Mouse (Mus musculus): ENCODE data around the gene Fkbp15.

The Fkbp15 gene

GRCm38 (mm10) chr4:62360088-62360804 lies at the start of gene Fkbp15, which contains the start of gene Slc31a1:
Fkbp15 (minus strand) TSS chr4:62360548.
Slc31a1 (plus strand) TSS chr4:62360727.
- DNase-seq (ENCODE audit: low read depth, low spot score): peak; percentile 96

DNA sequence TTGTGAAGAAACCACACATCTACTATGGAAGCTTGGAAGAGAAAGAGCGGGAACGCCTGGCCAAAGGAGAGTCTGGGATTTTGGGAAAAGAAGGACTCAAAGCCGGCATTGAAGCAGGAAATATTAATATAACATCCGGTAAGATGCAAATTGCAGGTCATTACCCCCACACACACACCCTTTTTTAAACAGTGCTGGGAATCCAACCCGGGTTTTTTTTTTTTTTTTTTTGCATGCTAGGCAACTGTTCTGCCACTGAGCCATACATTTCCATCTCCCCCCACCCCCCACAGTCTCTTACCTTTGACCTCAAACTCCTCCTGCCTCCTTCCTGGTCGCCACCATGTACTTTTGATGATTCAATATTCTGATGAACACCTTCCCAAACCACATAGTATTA lies 49.3 kb upstream of the Fkbp15 start:
- no peak for DNase-seq (ENCODE audit: low read depth, low spot score)

DNA sequence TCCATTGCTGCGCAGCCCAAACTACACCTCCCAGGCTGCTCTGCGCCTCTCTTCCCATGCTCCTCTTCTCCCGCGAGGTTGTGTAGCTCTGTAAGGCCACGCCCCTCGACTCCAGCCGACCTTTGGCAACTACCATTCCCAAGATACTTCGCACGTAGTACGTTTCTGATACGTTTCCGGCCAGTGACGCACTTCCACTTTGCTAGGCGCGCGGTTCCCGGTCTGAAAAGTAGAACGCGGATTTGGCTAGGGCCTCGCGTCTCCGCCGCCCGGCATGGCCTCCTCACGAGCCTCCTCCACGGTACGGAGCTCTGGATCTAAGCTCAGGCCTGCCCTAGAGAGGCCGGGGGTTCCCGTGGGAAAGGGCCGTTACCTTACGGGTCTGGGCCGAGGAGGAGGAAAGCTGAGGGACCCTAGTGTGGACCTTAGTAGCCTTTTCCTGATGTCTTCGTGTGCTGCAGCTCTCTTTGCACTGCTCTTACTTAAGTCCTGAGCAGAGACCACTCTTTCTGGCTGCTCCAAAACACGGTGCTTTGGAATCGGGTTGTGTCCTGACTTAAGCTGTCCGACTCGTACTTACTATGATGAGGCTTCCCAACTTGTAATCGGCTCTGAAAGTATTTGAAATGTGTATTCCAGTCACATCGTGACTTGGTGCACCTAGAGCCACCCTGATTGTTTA lies 48.4 kb upstream of the Fkbp15 start, which contains the start of the genes Cdc26 and Prpf4:
Gene Cdc26 (minus strand): TSS at position 42 of the 682 bp plus-strand sequence.
Gene Prpf4 (plus strand): TSS at position 197 of the 682 bp plus-strand sequence.
- peak; percentile 98 for DNase-seq (ENCODE audit: low read depth, low spot score)

- DNase-seq (ENCODE audit: low read depth, low spot score): peak; percentile 61
Measured at GRCm38 (mm10) chr4:62407730-62408582, 47.6 kb upstream of the Fkbp15 start.

DNA sequence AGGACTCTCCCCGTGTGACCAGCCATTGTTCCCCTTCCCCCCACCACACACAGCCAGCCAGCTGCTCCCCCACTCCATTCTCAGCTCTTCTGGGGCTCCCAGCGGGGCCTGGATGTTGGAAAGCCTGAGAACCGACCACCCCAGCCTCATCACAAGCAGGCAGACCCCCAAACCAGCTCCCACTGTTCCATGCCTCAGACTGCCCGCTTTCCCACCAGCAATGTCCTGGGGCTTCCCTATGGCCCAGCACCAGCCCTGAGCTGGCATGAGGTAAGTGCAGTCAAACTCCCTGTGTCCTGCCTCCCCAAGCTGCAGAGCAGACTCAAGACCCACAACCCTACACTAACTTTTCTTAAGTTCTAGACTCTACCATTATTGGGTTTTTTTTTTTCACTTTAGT lies 45.8 kb upstream of the Fkbp15 start:
- DNase-seq (ENCODE audit: low read depth, low spot score): no peak

DNA sequence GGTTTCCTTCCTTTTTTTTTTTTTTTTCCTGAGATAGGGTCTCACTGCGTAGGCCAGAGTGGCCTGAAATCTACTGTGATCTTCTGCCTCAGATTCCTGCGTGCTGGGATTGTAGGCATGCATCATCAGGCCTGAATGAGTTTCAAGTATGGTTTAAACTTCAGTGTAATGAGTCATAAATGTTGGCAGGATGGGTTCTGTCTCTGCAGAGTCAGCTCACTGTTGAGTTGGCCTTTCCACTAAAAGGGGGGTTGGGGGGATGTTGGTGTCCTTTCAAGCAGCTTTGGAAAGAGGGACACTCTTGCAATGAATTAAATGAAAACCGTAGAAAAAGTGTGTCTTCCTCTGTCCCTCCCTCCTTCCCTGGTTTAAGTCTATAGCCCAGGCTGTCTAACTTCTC lies 38.6 kb upstream of the Fkbp15 start:
- DNase-seq (ENCODE audit: low read depth, low spot score): no peak

GRCm38 (mm10) chr4:62397616-62398365 lies 37.4 kb upstream of the Fkbp15 start:
- DNase-seq (ENCODE audit: low read depth, low spot score): no peak

GRCm38 (mm10) chr4:62395806-62396205 lies 35.5 kb upstream of the Fkbp15 start:
- DNase-seq (ENCODE audit: low read depth, low spot score): no peak

DNA sequence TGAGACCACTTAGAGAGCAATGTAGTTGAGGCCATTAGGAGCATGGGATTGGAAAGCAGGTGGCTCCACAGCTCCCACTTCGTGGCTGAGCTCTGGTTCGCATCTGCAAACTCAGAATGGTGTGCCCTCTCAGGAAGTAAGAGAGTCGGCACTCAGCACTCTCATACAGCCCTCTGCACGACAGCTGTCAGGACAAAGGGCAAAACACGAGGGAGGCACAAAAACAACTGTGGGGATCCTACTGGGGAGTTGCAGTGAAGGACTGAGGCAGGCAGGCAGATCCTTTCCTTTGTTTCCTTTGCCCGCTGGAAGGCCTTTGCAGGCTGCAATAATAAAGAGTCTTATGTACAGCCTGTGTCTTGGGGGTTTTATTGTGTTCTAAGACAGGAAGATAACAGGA lies 33.1 kb upstream of the Fkbp15 start:
- no peak for DNase-seq (ENCODE audit: low read depth, low spot score)

DNA sequence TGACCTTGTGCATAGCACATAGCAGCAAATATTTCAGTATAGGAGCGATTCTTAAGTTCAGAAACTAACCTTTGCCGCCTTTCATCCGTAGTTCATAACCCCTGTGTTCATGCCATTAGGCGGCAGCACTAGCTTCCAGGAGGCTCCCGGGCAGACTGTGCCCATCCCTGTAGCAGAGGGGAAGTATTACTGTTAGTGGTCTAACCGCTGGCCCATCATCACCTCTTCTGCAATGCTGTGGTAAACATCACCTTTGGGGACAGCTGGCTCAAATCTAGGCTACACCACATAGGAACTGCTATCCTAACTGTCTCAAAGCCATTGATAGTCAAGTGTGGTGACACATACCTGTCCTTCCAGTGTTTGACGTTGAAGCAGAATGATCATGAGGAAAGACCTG lies 31.5 kb upstream of the Fkbp15 start:
- no peak for DNase-seq (ENCODE audit: low read depth, low spot score)

DNA sequence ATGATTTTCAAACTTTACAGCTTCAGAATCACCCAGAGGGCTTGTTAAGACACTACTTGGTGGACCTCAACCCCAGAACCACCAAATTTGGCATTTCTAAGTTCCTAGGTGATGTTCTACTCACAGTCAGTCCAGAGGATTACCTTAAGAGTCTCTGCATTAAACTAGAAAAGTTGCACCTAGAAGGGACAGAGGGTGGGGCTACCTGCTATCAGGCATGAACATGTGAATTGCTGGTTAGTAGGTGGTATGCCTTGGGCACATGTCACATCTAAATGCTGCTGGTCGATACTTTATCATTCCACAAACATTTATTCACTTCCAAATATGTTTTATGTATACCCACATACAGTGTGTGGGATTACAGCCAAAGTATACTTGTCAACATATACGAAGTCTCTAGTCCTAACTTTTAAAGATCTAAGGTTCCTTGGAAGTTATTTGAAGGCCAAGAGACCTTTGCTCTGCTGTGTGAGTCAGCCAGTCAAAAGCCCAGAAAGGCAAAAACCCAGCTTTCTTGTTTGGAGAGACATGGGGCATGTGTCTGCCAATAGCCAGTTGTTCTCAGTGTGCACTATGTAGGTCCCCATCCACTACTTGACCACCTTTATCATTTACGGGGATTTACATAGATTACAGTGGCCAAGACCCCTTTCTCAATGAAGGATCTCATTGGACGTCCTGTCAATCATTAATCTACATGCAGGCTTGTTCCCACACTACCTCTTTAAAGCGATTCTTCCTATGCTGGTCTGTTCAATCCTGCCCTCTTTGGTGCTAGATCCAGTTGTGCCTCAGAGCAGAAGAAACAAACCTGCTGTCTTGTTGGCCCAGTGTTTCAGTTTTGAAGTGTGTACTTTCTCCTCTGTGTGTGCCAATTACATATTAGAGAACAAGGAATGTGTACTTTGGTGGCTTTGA lies 29.5 kb upstream of the Fkbp15 start:
- no peak for DNase-seq (ENCODE audit: low read depth, low spot score)

- no peak for DNase-seq (ENCODE audit: low read depth, low spot score)
Measured at GRCm38 (mm10) chr4:62385439-62385838, 25.1 kb upstream of the Fkbp15 start.

GRCm38 (mm10) chr4:62384159-62384558 lies 23.8 kb upstream of the Fkbp15 start:
- no peak for DNase-seq (ENCODE audit: low read depth, low spot score)

DNA sequence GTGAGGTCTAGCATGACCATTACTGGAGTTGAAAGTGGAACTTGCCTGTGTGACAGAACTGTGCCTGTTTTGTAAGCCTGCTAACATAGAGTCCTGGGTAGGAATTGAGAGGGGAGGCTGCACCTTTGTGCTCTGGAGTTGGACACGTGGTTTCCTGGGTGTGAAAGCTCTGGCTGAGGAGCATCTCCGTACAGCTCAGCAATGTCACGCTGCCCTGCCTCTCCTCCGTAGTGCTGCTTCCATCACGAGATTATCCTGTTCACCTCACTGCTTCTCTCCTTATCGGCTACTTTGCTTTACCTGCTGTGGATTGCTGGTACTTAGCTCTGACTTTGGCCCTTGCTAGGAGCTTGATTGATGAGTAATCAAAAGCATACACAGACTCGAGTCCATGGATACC lies 23.4 kb upstream of the Fkbp15 start:
- no peak for DNase-seq (ENCODE audit: low read depth, low spot score)

DNA sequence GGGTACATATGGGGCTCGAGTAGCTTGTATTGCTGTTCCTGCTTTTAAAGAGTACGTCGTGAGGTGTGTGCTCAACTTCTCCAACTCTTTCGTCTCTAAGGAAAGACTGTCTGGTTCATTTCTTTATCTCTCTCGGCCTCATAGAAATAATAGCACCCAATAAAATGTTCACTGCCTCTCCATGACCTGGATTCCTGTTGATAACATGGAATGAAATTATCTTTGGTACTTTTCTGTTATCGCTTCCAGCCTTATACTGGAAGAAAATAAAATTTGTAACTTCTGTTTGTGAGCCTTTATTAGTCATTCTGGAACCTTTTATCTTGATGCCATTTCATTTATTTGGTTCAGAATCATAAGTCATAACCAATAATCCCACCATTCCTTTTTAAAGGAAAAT lies 22.9 kb upstream of the Fkbp15 start:
- DNase-seq (ENCODE audit: low read depth, low spot score): no peak

- no peak for DNase-seq (ENCODE audit: low read depth, low spot score)
Measured at GRCm38 (mm10) chr4:62379724-62380381, 19.5 kb upstream of the Fkbp15 start.

- DNase-seq (ENCODE audit: low read depth, low spot score): no peak
Measured at GRCm38 (mm10) chr4:62376123-62376522, 15.8 kb upstream of the Fkbp15 start.

- no peak for DNase-seq (ENCODE audit: low read depth, low spot score)
Measured at GRCm38 (mm10) chr4:62374342-62374741, 14.0 kb upstream of the Fkbp15 start.

GRCm38 (mm10) chr4:62373668-62374067 lies 13.3 kb upstream of the Fkbp15 start:
- DNase-seq (ENCODE audit: low read depth, low spot score): no peak
